Mouse (Mus musculus) right cerebral cortex, adult 18-20 months (tissue): Measurements from ENCODE around the gene Map3k7.
"Not testable (repeated sequence)": the region's sequence is repeated elsewhere in the genome, so short reads cannot be mapped to it uniquely, and the experiment has no call there.

ENCODE experiments used
- DNase-seq: peaks from one replicate; pipeline ENCODE4 v3.0.0; 2022; ENCODE audit warnings: mixed read lengths

Gene Map3k7

GRCm38 (mm10) chr4:31993865-31994264 lies 30.0 kb downstream of the Map3k7 start:
- no peak for DNase-seq

GRCm38 (mm10) chr4:32001498-32001897 lies 37.6 kb downstream of the Map3k7 start:
- no peak for DNase-seq

GRCm38 (mm10) chr4:32004773-32005591 lies 41.1 kb downstream of the Map3k7 start:
- DNase-seq, result no peak

GRCm38 (mm10) chr4:32007174-32007573 lies 43.3 kb downstream of the Map3k7 start:
- DNase-seq, result no peak

GRCm38 (mm10) chr4:32008095-32008494 lies 44.2 kb downstream of the Map3k7 start:
- no peak for DNase-seq

- DNase-seq, result no peak
These were observed 46.9 kb downstream of the Map3k7 start for GRCm38 (mm10) chr4:32010808-32011207.

GRCm38 (mm10) chr4:32011218-32011973 lies 47.5 kb downstream of the Map3k7 start:
- DNase-seq, result no peak

GRCm38 (mm10) chr4:32021131-32021530 lies 57.2 kb downstream of the Map3k7 start:
- DNase-seq, result no peak

GRCm38 (mm10) chr4:32022321-32022720 lies 58.4 kb downstream of the Map3k7 start:
- no peak for DNase-seq

- DNase-seq, result not testable (repeated sequence)
These were observed 60.3 kb downstream of the Map3k7 start for GRCm38 (mm10) chr4:32024170-32024569.

- DNase-seq, result no peak
These were observed 61.2 kb downstream of the Map3k7 start for GRCm38 (mm10) chr4:32025105-32025504.

- no peak for DNase-seq
These were observed 63.2 kb downstream of the Map3k7 start for GRCm38 (mm10) chr4:32027094-32027493.

- no peak for DNase-seq
These were observed 73.4 kb downstream of the Map3k7 start for GRCm38 (mm10) chr4:32037267-32037666.

GRCm38 (mm10) chr4:32041741-32042452 lies 78.0 kb downstream of the Map3k7 start:
- DNase-seq, result no peak

- no peak for DNase-seq
These were observed 81.3 kb downstream of the Map3k7 start for GRCm38 (mm10) chr4:32045234-32045633.

GRCm38 (mm10) chr4:32049824-32050223 lies 85.9 kb downstream of the Map3k7 start:
- no peak for DNase-seq

GRCm38 (mm10) chr4:32053171-32053570 lies 89.3 kb downstream of the Map3k7 start:
- DNase-seq, result no peak

- peak; percentile 88 for DNase-seq
These were observed 91.5 kb downstream of the Map3k7 start for GRCm38 (mm10) chr4:32055151-32056052.

GRCm38 (mm10) chr4:32056441-32056840 lies 92.5 kb downstream of the Map3k7 start:
- DNase-seq, result no peak

- no peak for DNase-seq
These were observed 93.2 kb downstream of the Map3k7 start for GRCm38 (mm10) chr4:32057102-32057501.

- DNase-seq, result no peak
These were observed 96.8 kb downstream of the Map3k7 start for GRCm38 (mm10) chr4:32060686-32061085.

GRCm38 (mm10) chr4:32062381-32063059 lies 98.6 kb downstream of the Map3k7 start:
- no peak for DNase-seq
